Mouse (Mus musculus): ENCODE measurements around the gene B4galt2. TPM values are rescaled to one million over a fixed set of nuclear protein-coding genes. Genes with fewer than 3 reads are reported as not detected.

B4galt2 gene
- polyA plus RNA-seq, 1 experiment from 2014 or later: 10.5 TPM

DNA sequence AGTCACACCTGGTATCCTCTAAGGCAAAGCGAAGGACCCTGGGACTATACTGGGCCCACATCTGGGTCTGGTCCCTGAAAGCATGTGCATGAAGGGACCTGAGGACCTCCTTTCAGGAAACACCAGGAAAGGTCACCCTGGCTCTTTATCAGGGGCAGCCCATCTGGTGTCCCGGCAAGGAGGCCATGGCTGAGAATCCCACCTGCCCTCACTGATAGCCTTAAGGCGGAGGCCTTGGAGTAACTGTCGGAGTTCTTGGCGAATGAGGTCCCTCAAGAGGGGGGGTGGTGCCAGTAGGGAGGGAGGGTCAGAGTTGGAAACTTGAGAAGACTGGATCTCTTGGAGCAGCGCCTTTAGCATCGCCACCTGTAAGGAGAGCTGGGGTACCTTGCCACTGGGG, 11.5 kb downstream of the B4galt2 start:
- Histone ChIP-seq H3K36me3 (ENCODE audit: control insufficient read depth, insufficient read depth, low read length) (peaks cover 6% of the 10 kb centered on the region; the same call in 1 of the 2 replicates), H3K4me3 (ENCODE audit: low read depth, low read length) (no peak overlapping the region; the same call in 1 of the 2 replicates), H3K4me1 (replicated peaks; ENCODE audit: control insufficient read depth, insufficient read depth, low read length) (peaks cover 27% of the 10 kb centered on the region), H3K4me2 (peak overlapping the region; percentile 80), H3K9ac (ENCODE audit: low read depth, low read length) (peak overlapping the region; percentile 52), H3K27ac (ENCODE audit: low read depth, low read length) (no peak overlapping the region; the same call in 1 of the 2 replicates), H3K9me3 (ENCODE audit: control insufficient read depth, low read length) (no peaks in the 10 kb centered on the region), H3K27me3 (replicated peaks; ENCODE audit: control insufficient read depth, insufficient read depth, low read length) (peaks cover under 1% of the 10 kb centered on the region)
- no peak for DNase-seq (ENCODE audit: low spot score)
- WGBS: 46% methylated on average over 7 of the region's 7 CpGs
- ATAC-seq (replicated peaks; ENCODE audit: low FRiP score): peak; percentile 56

DNA sequence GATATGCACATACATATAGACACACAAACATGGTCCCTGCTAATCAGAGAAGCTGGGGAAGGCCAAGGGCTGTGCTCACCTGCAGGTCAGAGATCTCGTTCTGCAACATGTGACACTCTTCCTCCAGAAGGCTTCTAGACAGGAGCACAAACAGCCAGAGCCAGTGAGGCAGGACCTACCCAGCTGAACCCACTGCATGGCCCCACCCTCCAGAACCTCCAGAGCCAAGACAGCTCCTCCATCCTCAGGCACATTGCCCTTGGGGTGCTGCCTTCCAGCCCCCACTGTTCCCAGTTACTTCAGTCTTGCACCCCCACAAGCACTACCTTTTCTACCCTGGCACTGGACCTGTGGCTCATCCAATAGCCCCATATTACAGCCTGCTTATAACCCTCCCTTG, 12.8 kb downstream of the B4galt2 start:
- ATAC-seq (replicated peaks; ENCODE audit: low FRiP score) (0 out of 2 replicates have a peak, but pooled peaks have one; percentile 9), DNase-seq (ENCODE audit: low spot score) (no peak)
- no peak overlapping the region for H3K9ac ChIP-seq (ENCODE audit: low read depth, low read length)
- H3K27ac ChIP-seq (ENCODE audit: low read depth, low read length): no peak overlapping the region
- 32% methylated on average over 1 of the region's 1 CpGs for WGBS
- H3K36me3 ChIP-seq (ENCODE audit: control insufficient read depth, insufficient read depth, low read length): peaks cover 7% of the 10 kb centered on the region; the same call in 1 of the 2 replicates
- peaks cover 3% of the 10 kb centered on the region for H3K27me3 ChIP-seq (replicated peaks; ENCODE audit: control insufficient read depth, insufficient read depth, low read length)
- H3K4me3 ChIP-seq (ENCODE audit: low read depth, low read length): no peak overlapping the region
- no peaks in the 10 kb centered on the region for H3K9me3 ChIP-seq (ENCODE audit: control insufficient read depth, low read length)
- no peak overlapping the region for H3K4me2 ChIP-seq
- peaks cover 29% of the 10 kb centered on the region for H3K4me1 ChIP-seq (replicated peaks; ENCODE audit: control insufficient read depth, insufficient read depth, low read length)

DNA sequence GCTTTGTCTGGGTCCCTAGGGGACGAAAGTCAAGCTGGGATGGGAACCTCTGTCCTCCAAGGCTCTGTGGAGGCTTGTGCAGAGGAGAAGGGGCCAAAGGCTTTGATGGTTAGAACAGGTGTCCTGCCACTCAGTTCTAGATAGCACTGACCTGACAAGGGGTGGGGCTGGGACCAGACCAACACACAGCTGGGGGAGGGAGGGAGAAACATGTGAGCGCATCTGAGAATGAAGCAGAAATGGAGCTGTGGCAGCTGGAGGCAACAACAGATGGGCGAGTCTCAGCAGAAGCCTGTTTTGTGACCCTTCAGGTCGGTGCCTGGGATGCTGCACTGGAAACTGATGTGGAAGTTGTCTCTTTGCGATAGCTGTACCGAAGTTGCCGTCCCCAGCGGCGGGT, 14.0 kb downstream of the B4galt2 start:
- no peak for ATAC-seq (replicated peaks; ENCODE audit: low FRiP score)
- Histone ChIP-seq H3K4me3 (ENCODE audit: low read depth, low read length) (no peak overlapping the region), H3K9me3 (ENCODE audit: control insufficient read depth, low read length) (no peaks in the 10 kb centered on the region), H3K9ac (ENCODE audit: low read depth, low read length) (no peak overlapping the region), H3K27me3 (replicated peaks; ENCODE audit: control insufficient read depth, insufficient read depth, low read length) (peaks cover 3% of the 10 kb centered on the region), H3K36me3 (ENCODE audit: control insufficient read depth, insufficient read depth, low read length) (peaks cover 11% of the 10 kb centered on the region; the same call in 1 of the 2 replicates), H3K27ac (ENCODE audit: low read depth, low read length) (no peak overlapping the region), H3K4me2 (no peak overlapping the region), H3K4me1 (replicated peaks; ENCODE audit: control insufficient read depth, insufficient read depth, low read length) (peaks cover 29% of the 10 kb centered on the region)
- DNase-seq (ENCODE audit: low spot score): no peak
- 64% methylated on average over 9 of the region's 9 CpGs for WGBS

DNA sequence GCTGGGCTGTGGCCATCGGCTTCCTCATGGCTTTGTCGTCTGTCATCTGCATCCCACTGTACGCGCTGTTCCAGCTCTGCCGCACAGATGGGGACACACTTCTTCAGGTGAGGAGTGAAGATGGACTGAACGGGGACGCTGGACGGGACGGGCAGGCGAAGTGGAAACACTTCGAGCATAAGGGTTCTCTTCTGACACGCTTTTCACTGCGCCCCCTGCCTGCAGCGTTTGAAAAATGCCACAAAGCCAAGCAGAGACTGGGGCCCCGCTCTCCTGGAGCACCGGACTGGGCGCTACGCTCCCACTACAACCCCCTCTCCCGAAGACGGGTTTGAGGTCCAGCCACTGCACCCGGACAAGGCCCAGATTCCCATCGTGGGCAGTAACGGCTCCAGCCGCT, 15.5 kb downstream of the B4galt2 start:
- H3K4me1 ChIP-seq (replicated peaks; ENCODE audit: control insufficient read depth, insufficient read depth, low read length): peaks cover 28% of the 10 kb centered on the region
- H3K9ac ChIP-seq (ENCODE audit: low read depth, low read length): no peak overlapping the region
- H3K27ac ChIP-seq (ENCODE audit: low read depth, low read length): no peak overlapping the region
- ATAC-seq (replicated peaks; ENCODE audit: low FRiP score) (no peak), DNase-seq (ENCODE audit: low spot score) (peak; percentile 62)
- peaks cover 3% of the 10 kb centered on the region for H3K27me3 ChIP-seq (replicated peaks; ENCODE audit: control insufficient read depth, insufficient read depth, low read length)
- peaks cover 12% of the 10 kb centered on the region; the same call in 1 of the 2 replicates for H3K36me3 ChIP-seq (ENCODE audit: control insufficient read depth, insufficient read depth, low read length)
- no peak overlapping the region for H3K4me3 ChIP-seq (ENCODE audit: low read depth, low read length)
- 21% methylated on average over 24 of the region's 24 CpGs for WGBS
- peak overlapping the region; percentile 15; the same call in 1 of the 2 replicates for H3K4me2 ChIP-seq
- H3K9me3 ChIP-seq (ENCODE audit: control insufficient read depth, low read length): no peaks in the 10 kb centered on the region

DNA sequence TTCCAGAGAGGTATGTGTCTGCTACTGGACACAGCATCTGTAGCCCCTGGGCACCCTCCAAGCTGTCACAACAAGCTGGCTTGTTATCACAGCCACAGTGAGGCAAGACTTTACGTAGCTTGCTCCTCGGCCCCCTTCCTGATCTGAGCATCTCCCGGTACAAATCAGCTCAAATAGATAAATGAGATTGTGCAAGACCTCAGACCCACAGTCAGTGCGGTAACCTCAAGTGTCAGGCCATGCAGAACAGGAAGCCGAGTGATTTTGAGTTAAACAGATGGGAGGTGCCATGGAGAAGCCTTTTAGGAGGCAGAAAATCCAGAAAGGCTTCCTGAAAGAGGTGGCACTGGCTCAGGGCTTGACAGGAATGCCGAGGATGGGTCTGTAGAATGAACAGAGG, 16.3 kb downstream of the B4galt2 start:
- Histone ChIP-seq H3K4me3 (ENCODE audit: low read depth, low read length) (no peak overlapping the region), H3K36me3 (ENCODE audit: control insufficient read depth, insufficient read depth, low read length) (peaks cover 12% of the 10 kb centered on the region; the same call in 1 of the 2 replicates), H3K4me2 (no peak overlapping the region), H3K27me3 (replicated peaks; ENCODE audit: control insufficient read depth, insufficient read depth, low read length) (peaks cover 3% of the 10 kb centered on the region), H3K4me1 (replicated peaks; ENCODE audit: control insufficient read depth, insufficient read depth, low read length) (peaks cover 20% of the 10 kb centered on the region), H3K9ac (ENCODE audit: low read depth, low read length) (no peak overlapping the region), H3K9me3 (ENCODE audit: control insufficient read depth, low read length) (no peaks in the 10 kb centered on the region), H3K27ac (ENCODE audit: low read depth, low read length) (no peak overlapping the region)
- ATAC-seq (replicated peaks; ENCODE audit: low FRiP score) (no peak), DNase-seq (ENCODE audit: low spot score) (no peak)
- WGBS: 48% methylated on average over 6 of the region's 6 CpGs

DNA sequence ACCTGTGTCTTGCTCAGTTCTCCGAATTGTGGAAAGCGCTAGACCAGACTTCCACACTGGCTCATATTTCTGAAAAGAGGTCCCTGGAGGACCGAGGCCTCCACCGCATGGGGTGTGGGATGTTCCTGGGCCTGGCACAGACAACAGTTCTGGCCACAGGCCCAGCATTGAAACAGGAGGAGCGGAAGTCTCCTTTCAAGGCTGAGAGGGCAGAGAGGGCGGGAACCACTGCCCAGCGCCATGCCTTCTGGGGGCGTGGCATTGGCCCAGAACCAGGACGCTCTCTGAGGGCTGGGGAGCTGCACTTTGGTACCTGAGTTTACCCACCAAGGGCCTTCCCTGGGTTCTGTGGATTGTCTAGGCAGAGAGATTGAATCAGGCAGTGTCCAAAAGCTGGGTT, 17.2 kb downstream of the B4galt2 start:
- Histone ChIP-seq H3K9me3 (ENCODE audit: control insufficient read depth, low read length) (no peaks in the 10 kb centered on the region), H3K27ac (ENCODE audit: low read depth, low read length) (no peak overlapping the region), H3K4me1 (replicated peaks; ENCODE audit: control insufficient read depth, insufficient read depth, low read length) (peaks cover 13% of the 10 kb centered on the region; the same call in 1 of the 2 replicates), H3K27me3 (replicated peaks; ENCODE audit: control insufficient read depth, insufficient read depth, low read length) (peaks cover 3% of the 10 kb centered on the region), H3K4me2 (no peak overlapping the region), H3K4me3 (ENCODE audit: low read depth, low read length) (no peak overlapping the region), H3K36me3 (ENCODE audit: control insufficient read depth, insufficient read depth, low read length) (peaks cover 12% of the 10 kb centered on the region; the same call in 1 of the 2 replicates), H3K9ac (ENCODE audit: low read depth, low read length) (no peak overlapping the region)
- no peak for DNase-seq (ENCODE audit: low spot score)
- no peak for ATAC-seq (replicated peaks; ENCODE audit: low FRiP score)
- 82% methylated on average over 9 of the region's 9 CpGs for WGBS

DNA sequence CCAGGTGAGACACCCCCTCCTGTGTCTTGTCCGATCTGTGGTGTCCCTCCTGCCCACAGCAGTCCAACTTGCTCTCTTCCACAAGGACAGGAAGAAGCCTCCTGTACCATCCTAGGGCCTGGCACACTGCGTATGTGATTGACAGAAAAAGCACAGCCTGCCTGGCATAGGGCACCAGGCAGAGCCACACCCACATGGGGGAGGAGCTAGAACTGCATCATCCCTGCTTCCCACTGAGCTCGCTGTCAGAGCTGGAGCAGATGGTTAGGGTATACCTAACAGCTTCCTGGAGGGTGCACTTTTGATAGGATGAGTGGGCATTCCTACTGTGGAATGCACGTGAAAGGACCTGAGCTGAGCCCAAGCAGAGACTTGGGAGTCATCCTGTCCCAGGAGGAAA, 20.5 kb downstream of the B4galt2 start:
- ATAC-seq (replicated peaks; ENCODE audit: low FRiP score) (no peak), DNase-seq (ENCODE audit: low spot score) (no peak)
- peaks cover 8% of the 10 kb centered on the region; the same call in 1 of the 2 replicates for H3K36me3 ChIP-seq (ENCODE audit: control insufficient read depth, insufficient read depth, low read length)
- 51% methylated on average over 4 of the region's 4 CpGs for WGBS
- no peaks in the 10 kb centered on the region for H3K9me3 ChIP-seq (ENCODE audit: control insufficient read depth, low read length)
- no peak overlapping the region for H3K27ac ChIP-seq (ENCODE audit: low read depth, low read length)
- H3K9ac ChIP-seq (ENCODE audit: low read depth, low read length): no peak overlapping the region
- no peak overlapping the region for H3K4me2 ChIP-seq
- H3K27me3 ChIP-seq (replicated peaks; ENCODE audit: control insufficient read depth, insufficient read depth, low read length): peaks cover 3% of the 10 kb centered on the region
- peaks cover 7% of the 10 kb centered on the region; the same call in 1 of the 2 replicates for H3K4me1 ChIP-seq (replicated peaks; ENCODE audit: control insufficient read depth, insufficient read depth, low read length)
- H3K4me3 ChIP-seq (ENCODE audit: low read depth, low read length): no peak overlapping the region

DNA sequence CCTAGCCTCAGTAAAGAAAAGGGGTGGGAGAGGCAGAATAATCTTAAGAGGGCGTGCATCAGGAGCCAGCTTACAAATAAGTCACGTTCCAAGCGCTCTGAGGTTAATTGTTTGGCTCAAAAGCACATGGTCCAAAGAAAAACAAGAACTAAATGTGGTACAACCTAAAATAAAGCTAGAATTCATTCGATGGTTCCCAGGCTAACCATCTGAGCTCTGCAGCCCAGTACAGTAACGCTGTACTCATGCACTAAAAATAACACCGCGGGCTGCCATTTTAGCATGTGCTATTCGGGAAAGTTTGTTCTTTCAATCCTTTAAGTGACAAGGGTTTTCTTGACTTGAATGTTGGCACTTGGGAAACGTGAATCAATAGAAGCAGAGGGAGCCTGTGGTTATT, 22.7 kb downstream of the B4galt2 start:
- no peak for ATAC-seq (replicated peaks; ENCODE audit: low FRiP score)
- H3K9ac ChIP-seq (ENCODE audit: low read depth, low read length): no peak overlapping the region
- peaks cover 10% of the 10 kb centered on the region; the same call in 1 of the 2 replicates for H3K36me3 ChIP-seq (ENCODE audit: control insufficient read depth, insufficient read depth, low read length)
- 89% methylated on average over 9 of the region's 9 CpGs for WGBS
- DNase-seq (ENCODE audit: low spot score): no peak
- no peak overlapping the region for H3K27ac ChIP-seq (ENCODE audit: low read depth, low read length)
- H3K4me2 ChIP-seq: no peak overlapping the region
- no peak overlapping the region for H3K4me3 ChIP-seq (ENCODE audit: low read depth, low read length)
- no peaks in the 10 kb centered on the region for H3K9me3 ChIP-seq (ENCODE audit: control insufficient read depth, low read length)
- no peaks in the 10 kb centered on the region; the same call in none of the 2 replicates for H3K27me3 ChIP-seq (replicated peaks; ENCODE audit: control insufficient read depth, insufficient read depth, low read length)
- H3K4me1 ChIP-seq (replicated peaks; ENCODE audit: control insufficient read depth, insufficient read depth, low read length): no peaks in the 10 kb centered on the region

DNA sequence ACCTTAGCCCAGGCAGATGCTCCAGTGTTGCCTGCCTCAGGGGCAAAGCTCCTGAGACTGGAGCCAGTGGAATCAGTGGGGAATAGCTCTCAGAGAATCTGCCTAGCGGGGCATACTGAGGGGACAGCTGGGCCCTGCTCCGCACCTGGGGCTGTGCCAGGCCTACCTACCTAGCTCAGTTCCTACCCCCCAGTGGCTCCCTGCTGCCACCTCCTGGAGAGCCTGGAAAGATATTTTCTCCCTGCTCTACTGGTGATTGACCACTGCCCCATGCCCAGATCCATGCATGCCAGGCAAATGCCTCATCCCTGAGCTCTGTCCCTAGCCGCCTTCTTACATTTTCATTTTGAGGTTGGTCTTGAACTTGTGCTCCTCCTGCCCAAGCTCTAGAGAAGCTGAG, 24.5 kb downstream of the B4galt2 start:
- Histone ChIP-seq H3K9me3 (ENCODE audit: control insufficient read depth, low read length) (no peaks in the 10 kb centered on the region), H3K27me3 (replicated peaks; ENCODE audit: control insufficient read depth, insufficient read depth, low read length) (no peaks in the 10 kb centered on the region; the same call in none of the 2 replicates), H3K9ac (ENCODE audit: low read depth, low read length) (no peak overlapping the region), H3K4me2 (no peak overlapping the region), H3K4me3 (ENCODE audit: low read depth, low read length) (no peak overlapping the region), H3K36me3 (ENCODE audit: control insufficient read depth, insufficient read depth, low read length) (peaks cover 7% of the 10 kb centered on the region; the same call in 1 of the 2 replicates), H3K27ac (ENCODE audit: low read depth, low read length) (no peak overlapping the region), H3K4me1 (replicated peaks; ENCODE audit: control insufficient read depth, insufficient read depth, low read length) (no peaks in the 10 kb centered on the region)
- 87% methylated on average over 3 of the region's 3 CpGs for WGBS
- ATAC-seq (replicated peaks; ENCODE audit: low FRiP score) (peak; percentile 40), DNase-seq (ENCODE audit: low spot score) (no peak)
